Mouse (Mus musculus): ENCODE data around the gene Ube2t.
A peak's percentile ranks its signal among the peaks of the same experiment; 100 is the strongest.

GRCm38 (mm10) chr1:134962053-134962803 lies at the start of gene Ube2t:
- TF ChIP-seq POLR2A (IDR thresholded peaks at IDR 0.05; ENCODE audit: insufficient read depth, low read depth, low read length) = 0 out of 2 replicates have a peak, but pooled peaks have one; percentile 21
- no peak for TF ChIP-seq CTCF (IDR thresholded peaks at IDR 0.05; ENCODE audit: insufficient read depth, low read depth, low read length)

Measured in olfactory bulb, adult 2 months (tissue).